Mouse (Mus musculus): ENCODE results near the gene Eef1g.

GRCm38 (mm10) chr19:9025562-9026257 lies 58.9 kb downstream of the Eef1g start:
- no peak for TF ChIP-seq TCF12 (IDR thresholded peaks at IDR 0.05; ENCODE audit: insufficient read depth, poor library complexity, severe bottlenecking)
- no peak for TF ChIP-seq CEBPB (IDR thresholded peaks at IDR 0.05; ENCODE audit: insufficient read depth, poor library complexity, severe bottlenecking)
- no peak for TF ChIP-seq MYOG (IDR thresholded peaks at IDR 0.05; ENCODE audit: control insufficient read depth in 1 of 3, insufficient read depth in 1 of 3, insufficient read length in 2 of 3, low read depth in 2 of 3)
- no peak for TF ChIP-seq E2F4 (IDR thresholded peaks at IDR 0.05; ENCODE audit: insufficient read depth)
- no peak for TF ChIP-seq USF1 (IDR thresholded peaks at IDR 0.05; ENCODE audit: low read depth)
- TF ChIP-seq POLR2A (IDR thresholded peaks at IDR 0.05; ENCODE audit: insufficient read length, low read depth) = no peak
- TF ChIP-seq REST (IDR thresholded peaks at IDR 0.05; ENCODE audit: insufficient read depth, insufficient read length) = no peak
- no peak for TF ChIP-seq MYOD1 (IDR thresholded peaks at IDR 0.05; ENCODE audit: control insufficient read depth in 1 of 3, insufficient read length in 2 of 3, low read depth in 2 of 3)
- TF ChIP-seq MAX (IDR thresholded peaks at IDR 0.05; ENCODE audit: low read depth) = no peak

Data from myocyte (in vitro differentiated cells).